Mouse (Mus musculus): ENCODE data around the gene Dctn3. TPM values are rescaled to one million over a fixed set of nuclear protein-coding genes. Genes with fewer than 3 reads are reported as not detected.
A peak's percentile ranks its signal among the peaks of the same experiment; 100 is the strongest.
"Not testable (repeated sequence)": the region's sequence is repeated elsewhere in the genome, so short reads cannot be mapped to it uniquely, and the experiment has no call there.

Gene Dctn3
- total and polyA plus RNA-seq, 3 experiments: 60.7 to 128 (median 105) TPM

DNA sequence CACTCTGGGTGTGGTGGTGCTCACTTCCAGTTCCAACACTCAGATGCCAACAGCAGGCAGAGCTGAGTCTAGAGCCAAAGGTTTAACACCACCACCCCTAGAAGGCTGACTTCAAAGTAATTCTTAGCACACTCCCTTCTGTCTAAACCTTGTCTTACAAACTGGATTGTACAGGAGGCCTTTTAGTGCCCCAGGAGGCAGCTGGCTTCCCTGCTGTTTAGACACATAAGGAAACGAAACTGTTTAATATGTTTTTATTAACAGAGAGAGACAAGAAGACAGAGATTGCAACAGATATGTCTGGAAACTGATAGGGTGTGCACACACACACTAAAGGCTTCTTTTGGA lies 15.3 kb upstream of the Dctn3 start:
- DNase-seq: no peak

DNA sequence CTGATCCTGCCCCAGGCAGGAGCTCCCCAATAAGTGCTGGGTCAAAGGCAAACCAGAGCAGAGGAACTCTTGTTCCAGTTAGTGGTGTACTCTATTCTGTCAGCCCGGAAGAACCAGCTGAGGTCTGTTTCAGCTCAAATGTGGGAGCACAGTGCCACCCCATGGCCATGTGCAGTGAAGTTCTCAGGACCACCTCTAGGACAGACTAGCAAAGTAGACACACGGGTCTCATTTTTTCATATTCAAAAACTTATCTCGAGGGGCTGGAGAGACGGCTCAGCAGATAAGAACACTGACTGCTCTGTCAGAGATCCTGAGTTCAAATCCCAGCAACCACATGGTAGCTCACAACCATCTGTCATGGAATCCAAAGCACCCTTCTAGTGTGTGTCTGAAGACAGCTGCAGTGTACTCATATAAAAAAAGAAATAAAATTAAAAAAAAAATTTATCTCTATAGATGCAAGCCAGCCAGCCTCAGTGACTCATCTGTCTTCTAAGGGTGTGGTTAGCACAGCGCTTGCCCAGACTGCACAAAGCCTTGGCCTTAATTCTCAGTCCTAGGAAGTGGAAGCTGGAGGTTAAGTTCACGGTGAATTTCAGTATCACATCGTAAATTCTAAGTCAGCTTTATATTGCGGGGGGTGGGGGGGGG lies 14.8 kb upstream of the Dctn3 start:
- peak; percentile 75 for DNase-seq

DNA sequence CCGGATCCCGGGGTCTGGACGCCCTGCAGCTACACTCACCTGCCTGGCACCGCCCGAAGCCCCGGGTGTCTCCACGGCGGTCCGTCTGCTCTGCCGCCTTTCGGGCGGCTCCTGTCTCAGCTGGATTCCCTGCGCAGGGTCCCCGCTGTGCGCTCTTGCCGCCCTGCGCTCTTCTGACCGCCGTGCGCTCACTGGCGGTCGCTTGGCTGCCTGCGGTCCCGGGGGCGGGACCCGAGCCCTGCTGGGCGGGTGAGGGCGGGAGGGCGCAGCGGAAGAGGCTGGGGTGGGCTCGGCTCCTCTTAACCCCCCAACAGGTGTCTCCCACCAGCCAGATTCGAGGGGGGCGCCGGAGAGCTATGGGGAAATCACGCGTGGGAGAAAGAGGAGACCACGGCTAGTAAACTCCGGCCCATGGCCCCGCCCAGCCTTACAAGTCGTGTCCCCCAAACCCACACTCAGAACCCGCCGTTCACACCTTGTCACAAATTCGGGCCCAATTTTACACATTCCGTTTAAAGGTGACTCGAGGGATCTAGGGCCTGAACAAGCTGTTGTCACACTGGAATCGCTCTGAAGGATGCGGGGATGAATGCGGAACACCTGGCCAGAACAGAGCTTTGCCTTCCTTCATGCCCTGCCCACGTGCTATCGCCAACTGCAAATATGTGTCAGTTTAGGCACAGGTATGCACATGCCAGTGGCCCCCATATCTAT lies 8.2 kb upstream of the Dctn3 start, which contains the start of gene Arid3c:
Gene Arid3c, minus strand, starts transcription at position 91 of the 714 bp plus-strand sequence.
- no peak for DNase-seq

DNA sequence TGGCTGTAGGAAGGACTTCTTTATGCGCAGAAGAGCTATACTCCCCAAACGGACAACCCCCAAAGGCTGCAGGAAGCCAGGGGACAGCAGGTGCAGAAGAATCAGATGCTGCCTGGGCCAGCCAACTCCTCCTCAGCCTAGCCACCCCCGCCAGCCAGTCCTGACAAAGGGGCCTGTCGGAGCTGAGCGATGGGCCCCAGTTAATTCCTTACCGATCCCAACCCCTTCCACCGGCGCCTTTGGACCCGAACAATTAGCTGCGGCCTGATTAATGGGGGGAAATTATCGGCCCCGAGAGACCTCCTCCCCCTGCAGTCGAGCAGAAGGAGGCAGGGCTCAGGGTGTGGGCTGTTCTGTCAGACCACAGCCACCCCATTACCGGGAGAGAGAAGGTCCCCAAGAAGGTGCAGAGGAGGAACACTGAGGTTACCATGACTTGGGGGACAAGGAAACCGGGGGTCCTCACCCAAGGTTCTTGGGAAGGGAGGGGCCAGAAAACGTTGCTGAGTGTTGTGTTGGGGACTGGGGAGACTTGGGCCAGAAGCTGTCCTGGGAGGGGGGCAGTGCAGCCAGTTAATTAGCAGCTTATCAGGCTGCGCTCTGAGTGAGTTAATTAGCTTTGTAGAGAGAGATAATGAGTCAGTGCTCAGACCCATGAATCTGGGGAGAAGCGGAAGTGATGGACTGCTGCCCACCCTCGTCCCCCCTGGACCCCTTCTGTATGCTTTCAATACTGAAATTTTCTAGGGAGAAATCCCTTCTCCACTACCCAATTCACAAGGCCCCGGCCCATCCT lies 4.1 kb upstream of the Dctn3 start:
- DNase-seq: no peak

DNA sequence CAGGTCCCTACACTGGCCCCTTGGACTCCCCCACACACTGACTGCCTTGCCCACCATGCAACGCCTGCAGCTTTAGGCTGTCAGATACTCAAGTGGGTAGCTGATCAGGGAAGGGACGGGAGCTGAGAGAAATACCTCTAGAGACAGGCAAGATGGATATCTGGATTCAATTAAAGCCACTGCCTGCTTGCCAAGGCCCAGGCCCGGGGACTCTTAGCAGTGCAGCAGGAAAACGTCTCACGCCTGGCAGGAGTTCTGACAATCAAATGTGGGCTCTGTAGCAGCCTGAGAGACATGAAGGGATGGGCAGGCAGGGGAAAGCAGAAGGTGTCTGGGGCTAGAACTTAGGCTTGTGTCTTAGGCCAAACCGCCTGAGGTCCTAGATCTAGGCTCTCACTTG lies 6.1 kb downstream of the Dctn3 start:
- no peak for DNase-seq

DNA sequence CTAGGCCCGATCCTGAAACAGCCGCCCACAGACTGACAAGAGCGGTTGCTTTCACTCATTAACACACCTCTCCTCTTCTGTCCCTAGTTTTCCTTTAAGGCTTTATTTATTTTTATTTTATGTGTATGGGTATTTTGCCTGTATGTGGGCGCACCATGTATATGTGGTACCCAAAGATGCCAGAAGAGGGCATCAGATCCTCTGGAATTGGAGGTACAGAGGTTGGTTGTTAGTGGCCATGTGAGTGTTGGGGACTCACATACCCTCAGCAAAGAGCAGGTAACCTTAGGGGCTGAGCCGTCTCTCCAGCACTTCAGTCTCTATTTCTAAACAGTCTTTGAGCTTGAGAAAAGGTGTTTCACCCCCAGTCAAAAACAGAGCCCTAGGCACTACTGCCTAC lies 7.4 kb downstream of the Dctn3 start:
- no peak for DNase-seq

DNA sequence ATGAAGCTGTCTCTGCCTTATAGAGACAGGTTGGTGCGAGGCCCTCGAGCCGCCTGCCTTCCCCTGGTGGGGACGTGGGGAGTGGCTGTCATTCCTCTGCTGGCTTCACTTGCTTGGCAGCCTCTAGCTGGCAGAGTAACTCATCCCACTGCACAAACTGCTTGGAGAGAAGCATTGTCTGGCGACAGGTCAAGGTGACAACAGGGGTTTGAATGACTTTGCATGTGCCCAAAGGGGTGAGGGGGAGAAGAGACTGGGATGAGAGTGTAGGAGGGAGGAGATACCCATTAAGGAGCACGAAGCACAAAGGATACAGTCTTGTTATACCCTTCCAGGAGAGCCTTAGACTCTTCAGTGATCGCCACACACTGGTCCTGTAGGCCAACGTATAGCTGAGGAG lies 7.9 kb downstream of the Dctn3 start:
- DNase-seq: no peak

DNA sequence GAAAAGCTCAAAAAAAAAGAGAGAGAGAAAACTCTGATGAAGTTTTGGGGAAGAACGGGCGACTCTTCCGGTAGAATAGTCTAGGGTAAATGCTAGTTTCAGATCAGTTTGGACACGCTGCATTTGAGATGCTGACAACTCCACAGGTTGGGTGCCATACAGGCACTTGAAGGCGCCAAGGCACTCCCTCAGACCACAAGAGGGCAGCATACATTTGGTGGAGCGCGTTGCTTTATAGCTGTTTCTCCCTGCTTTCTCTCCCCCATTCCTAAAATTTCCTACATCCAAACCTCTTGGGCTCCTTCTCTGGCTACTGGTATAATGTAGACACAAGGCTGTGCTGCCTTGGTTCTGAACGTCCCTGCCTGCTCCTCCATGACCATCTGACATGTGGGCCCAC lies 8.7 kb downstream of the Dctn3 start:
- DNase-seq: peak; percentile 68

DNA sequence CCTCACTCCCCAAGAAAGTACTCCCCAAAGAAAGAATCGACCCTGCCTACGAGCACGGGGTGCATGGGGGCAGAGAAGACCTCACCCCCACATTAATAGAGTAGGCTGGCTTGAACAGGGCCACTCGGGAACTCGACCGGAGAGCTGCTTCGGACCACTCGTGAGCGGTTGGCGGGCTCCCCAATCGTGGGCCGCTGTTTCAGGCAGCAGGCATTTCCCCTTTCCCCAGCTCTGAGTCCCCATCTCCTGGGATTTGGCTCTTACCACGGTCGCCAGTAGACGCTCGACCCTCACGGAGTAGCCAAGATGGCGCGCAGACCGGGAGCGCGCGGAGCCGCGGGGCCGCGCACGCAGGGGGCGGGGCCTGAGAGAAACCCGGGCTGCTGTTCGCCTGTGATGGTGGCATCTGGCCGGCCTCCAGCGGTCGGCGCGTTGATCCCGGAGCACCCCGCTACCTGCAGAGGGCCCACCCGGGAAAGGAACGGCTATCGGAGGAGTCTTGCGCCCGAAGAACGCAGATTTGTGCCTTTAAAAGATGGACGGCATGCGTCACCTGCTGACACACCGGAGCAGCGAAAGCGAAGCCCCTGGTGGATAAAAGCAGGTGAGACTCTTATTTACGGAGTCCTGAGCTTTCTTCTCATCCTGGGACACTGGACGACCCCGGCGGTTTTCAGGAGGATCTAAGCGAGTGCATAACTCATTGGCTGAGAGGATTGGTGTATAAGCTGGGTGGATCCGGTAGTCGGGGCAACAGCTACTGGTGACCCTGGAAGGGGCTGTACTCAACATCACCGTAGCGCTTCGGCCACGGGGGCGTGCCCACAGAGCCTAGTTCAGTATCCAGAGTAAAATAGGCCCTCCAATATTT lies 9.5 kb downstream of the Dctn3 start, which contains the start of gene Rpp25l:
Gene Rpp25l, minus strand, starts transcription at position 338 of the 871 bp plus-strand sequence.
- DNase-seq: peak; percentile 92

DNA sequence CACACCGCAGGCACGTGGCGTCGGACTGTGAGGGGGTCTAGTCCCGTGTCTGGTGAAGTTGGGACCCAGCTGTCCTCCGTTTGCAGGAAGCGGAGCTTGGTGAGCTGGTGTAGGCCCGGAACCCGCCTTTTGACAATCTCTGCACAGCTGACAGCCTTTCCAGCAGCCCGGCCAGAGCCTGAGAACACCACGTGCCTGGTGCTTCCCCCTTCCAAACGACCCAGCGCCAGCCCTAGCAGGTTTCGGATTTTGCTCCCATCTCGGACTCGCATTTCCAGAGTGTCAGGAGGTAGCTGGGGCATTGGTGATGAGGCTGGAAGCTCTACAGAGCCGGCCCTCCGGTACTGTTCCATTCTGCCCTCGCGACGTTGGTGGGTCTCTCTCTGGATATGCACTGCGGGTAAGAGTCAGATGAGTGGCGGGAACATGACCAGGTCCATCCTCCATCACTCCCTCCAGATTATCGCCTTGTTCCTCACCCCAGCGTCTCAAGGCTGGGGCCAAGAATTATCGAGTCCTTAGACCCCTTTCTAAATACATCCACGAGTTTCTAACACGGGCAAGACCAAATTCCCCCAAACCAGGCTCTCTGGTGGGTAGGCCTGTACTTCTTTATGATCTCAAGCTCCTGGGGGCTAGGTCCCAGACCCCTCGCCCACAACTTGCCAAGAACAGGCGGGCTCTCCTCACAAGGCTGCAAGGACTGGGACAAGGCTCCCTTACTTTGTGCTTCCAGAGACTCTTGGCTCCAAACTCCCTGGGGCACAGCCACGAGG lies 10.4 kb downstream of the Dctn3 start:
- no peak for DNase-seq

DNA sequence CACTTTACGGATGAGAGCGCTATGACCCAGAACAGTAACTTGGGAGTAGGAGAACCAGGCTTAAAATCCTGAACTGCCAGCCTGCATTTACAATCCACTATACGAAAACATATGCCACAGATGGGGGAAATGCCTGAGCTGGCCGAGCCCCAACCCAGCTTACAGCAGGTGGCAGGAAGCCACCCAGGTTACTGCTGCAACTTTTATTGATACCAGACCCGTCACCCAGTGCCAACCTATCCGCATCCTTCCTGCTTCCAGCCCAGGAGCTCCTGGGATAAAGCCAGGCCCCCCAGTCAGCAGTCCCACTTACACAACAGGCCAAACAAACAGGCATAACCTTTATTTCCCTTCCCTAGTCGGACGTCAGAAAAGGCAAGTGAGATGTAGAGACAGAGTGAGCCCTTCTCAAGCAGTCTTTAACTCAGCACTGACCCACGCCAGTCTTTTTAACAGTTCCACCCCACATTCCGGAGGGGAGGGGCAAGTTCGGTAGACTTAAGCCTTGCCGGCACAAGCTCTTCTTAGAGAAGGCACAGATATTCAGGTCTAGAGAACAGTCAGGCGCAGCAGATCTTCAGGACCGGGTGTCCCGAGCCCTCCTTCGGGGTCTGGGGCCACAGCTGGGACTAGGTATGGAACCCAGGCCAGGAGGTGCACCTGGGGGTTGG lies 11.1 kb downstream of the Dctn3 start:
- DNase-seq: no peak

DNA sequence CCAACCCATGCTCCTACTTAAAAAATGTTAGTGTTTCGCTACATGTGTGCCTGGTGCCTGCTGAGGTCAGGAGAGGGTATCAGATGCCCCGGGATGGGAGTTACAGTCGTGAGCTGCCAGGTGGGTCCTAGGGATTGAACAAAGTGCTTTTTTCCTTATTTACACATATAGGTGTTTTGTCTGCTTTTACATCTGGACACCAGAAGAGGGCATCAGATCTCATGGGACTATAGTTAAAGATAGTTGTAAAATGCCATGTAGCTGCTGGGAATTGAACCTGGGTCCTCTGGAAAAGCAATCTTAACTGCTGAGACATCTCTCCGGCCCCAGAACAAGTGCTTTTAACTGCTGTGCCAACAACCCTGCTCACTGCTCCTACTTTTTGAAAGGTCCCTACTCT lies 12.7 kb downstream of the Dctn3 start:
- DNase-seq: no peak

DNA sequence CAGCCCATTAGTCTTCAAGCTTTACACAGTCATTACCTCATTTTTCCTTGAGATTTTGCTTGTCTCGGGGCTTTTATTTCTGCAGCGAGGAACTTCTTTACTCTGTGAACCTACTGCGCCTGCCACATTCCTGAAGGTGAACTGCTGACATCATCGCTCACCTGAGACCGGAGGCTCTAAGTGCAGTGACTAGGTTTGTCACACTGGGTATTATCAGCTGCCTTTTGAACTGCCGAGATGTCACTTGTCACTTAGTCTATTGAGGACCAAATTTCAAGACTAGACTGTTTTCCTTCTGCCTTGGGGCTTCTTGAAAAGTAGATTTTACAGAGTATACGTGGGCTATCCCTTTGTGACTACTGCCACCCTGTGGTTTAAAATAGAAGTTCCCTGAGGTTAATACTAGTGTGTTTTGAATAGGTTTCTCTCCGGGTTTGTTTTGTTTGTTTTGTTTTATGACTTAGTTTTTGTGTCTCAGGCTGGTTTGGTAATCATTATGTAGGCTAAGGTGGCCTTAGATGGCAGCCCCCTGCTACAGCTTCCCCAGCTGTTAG lies 14.7 kb downstream of the Dctn3 start:
- DNase-seq: no peak

DNA sequence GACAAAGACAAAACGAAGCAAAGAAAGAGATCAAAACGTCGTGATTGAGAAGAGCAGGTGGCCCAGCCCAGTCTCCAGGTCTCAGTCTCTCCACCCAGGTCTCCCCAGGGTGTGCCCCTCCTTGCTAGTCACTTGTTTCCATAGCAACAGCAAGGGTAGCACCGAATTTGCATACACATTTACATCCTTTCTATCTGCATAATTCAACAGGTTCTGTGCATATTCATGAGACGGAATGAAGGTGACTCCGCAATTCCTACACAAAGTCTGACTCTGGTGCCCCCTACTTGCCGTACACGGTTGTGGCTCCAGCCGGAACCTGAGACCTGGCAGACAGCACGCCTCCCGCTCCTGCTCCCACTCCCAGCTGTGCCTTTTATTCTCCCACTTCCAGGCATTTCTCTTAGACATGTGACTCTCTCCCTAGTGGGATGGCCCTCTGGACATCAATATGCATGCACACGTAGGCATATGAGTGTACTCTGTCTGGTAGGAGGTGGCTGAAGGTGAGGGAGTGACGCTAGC lies 15.9 kb downstream of the Dctn3 start:
- DNase-seq: peak; percentile 59

DNA sequence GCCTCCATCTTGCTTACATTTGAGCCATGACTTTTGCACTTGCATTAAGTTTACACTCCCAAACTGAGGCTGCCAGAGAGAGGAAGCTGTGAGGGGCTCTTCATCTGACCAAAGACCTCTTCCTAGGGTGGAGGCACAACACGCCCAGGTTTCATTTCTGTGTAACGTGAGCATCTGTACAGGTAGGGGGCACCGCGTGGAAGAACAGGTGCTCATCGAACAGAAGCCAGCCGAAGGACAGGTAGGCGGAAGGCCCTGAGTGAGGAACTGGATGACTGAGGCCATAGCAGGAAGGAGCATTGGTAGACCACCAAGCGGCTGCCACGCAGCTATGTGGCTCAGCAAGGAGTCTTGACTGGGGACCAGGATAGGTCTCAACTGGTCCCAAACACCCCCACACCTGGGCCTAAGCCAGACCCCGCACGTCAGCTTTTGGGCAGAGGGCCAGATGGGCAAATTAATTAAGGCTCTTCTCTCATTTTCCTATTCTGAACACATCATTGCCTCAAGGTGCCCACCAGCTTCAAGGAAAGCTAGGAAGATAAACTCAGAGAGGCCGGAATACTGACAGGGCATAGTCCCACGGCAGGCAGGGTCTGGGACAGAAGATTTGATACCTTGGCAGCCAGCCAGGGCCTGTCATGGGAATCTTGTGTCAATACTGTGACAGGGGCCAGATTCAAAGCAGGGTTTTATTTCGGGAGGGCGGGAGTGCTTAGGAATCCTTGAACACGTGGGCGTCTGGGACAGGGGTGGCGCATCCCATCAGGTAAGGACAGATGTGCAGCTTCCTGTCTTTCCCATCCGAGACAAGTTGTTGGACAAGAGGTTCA lies 16.8 kb downstream of the Dctn3 start:
- no peak for DNase-seq

DNA sequence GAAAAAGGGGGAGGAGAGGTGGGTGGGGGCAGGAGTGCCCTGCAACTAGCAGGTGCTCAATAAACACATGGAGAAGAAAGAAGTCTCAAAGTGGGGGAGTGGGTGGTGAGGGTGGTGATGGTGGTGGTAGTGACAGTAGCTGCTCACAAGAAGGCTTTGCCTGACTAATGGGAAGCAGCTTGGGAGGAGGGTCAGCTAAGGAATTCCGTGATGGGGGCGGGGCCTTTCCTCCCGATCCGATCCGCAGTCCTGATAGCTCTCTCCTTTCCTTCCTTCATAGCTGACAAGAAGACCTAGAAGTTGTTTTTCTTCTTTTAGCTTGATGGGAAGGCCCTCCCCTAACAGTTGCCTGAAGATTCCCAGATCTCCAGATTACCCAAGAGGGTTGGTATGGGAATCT lies 18.3 kb downstream of the Dctn3 start:
- DNase-seq: no peak

DNA sequence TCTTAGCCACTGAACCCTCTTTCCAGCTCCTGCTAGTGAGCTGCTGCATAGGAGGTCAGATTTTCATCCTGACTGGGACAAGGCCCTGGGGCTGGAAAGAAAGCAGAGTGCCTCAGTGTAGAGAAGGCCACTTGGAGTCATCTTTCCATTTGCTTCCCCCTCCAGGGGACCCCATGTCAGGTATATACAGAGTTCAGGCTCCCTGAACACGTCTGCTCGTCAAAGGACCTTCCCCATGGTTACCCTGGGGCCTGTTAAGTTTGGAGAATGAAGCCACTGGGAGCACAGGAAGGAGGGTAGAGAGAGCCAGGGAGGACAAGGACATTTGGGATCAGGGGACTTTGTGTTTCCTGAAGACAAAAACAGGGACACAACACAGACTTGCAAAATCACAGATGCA lies 20.7 kb downstream of the Dctn3 start:
- DNase-seq: not testable (repeated sequence)

DNA sequence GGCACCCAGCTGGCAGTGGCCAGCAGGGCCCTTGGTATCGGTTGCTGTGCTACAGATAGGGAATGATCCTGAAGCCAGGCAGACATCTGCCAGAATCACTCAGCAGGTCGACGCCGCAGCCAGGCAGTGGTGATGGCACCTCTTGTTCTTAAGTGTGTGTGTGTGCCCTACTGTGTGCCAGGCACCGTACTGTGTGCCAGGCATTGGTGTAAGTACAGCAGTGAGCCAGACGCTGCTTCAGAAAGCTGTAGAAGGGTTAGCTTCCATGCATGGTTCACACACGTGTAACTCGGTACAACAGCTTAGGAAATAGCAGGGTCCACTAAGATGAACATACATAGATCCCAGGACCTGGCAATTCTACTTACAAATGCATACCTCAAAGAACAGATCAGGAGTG lies 22.7 kb downstream of the Dctn3 start:
- not testable (repeated sequence) for DNase-seq

DNA sequence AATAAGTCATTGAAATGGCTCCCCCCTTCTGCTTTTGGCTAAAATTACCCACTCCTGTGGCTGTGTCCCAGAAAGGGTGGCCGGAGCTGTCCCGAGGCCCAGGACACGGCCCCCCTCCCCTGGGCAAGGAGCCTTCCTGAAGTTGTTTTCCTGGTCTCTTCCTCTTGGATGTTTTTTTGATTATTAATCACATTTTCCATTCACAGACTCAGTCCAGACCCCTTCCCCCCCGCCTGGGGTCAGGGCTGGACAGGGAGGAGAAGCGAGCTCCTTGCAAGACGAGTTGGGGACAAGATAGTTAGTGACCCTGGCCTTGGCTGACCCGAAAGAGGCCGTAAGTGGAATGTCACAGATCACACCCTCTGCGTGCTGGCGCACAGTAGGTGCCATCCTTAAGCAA lies 23.2 kb downstream of the Dctn3 start, which contains the start of gene Il11ra1:
Gene Il11ra1, plus strand, starts transcription at position 207 of the 400 bp plus-strand sequence.
- not testable (repeated sequence) for DNase-seq
